Mouse (Mus musculus) lung, adult 2 months (tissue): ENCODE data around the gene Spdya. TPM values are rescaled to one million over a fixed set of nuclear protein-coding genes. Genes with fewer than 3 reads are reported as not detected.
"Not testable (repeated sequence)": the region's sequence is repeated elsewhere in the genome, so short reads cannot be mapped to it uniquely, and the experiment has no call there.

Experiments used
- DNase-seq: peaks from one replicate; pipeline ENCODE4 v3.0.0; 2022
- H3K4me1 ChIP-seq: fragments of 200-500 bp; 2 replicates; pipeline ENCODE4 v1.6.1; 2011; ENCODE audit warnings: low read length; ENCODE audit not compliant: control insufficient read depth, insufficient read depth
- H3K4me3 ChIP-seq: fragments of 200-500 bp; replicated peaks from 2 replicates; pipeline ENCODE3; 2011; ENCODE audit warnings: low read depth, mild to moderate bottlenecking, control low read depth, low read length; ENCODE audit errors: extremely low read depth
- CTCF ChIP-seq: fragments of 200-500 bp; IDR thresholded peaks from 2 replicates; pipeline ENCODE4 v1.5.1; 2011; ENCODE audit warnings: mild to moderate bottlenecking, low read length, control low read depth; ENCODE audit not compliant: insufficient read depth
- POLR2A ChIP-seq: fragments of 200-500 bp; IDR thresholded peaks from 2 replicates; pipeline ENCODE4 v1.6.1; 2011; ENCODE audit warnings: low read depth, mild to moderate bottlenecking, control low read depth, low read length, borderline replicate concordance; ENCODE audit errors: extremely low read depth
- WGBS: fragments of 180-500 bp; shearing (Covaris S2); methylation state at CpG from one replicate; pipeline ENCODE4 v1.1.7; 2018; 5-methylcytosine and 5-hydroxymethylcytosine counted together
- polyA plus RNA-seq: library from polyadenylated mRNA; depleted of rRNA; stranded (reverse); fragments of >200 nt; gene quantifications from 2 replicates; pipeline ENCODE4 v1.2.3, GENCODE M21; 2012; rRNA removed

Spdya gene
- polyA plus RNA-seq, 1 experiment = not detected

- Histone ChIP-seq H3K4me3 (no peak overlapping the region), H3K4me1 (no peaks in the 10 kb centered on the region)
- WGBS = 85% methylated on average over 10 of the region's 10 CpGs
- no peak for TF ChIP-seq POLR2A
- no peak for TF ChIP-seq CTCF
- no peak for DNase-seq
Observed at GRCm38 (mm10) chr17:71631806-71632205, 79.9 kb downstream of the Spdya start.

- 85% methylated on average over 8 of the region's 8 CpGs for WGBS
- no peak for TF ChIP-seq POLR2A
- no peak for TF ChIP-seq CTCF
- no peak for DNase-seq
- H3K4me1 ChIP-seq = no peaks in the 10 kb centered on the region
- H3K4me3 ChIP-seq = no peak overlapping the region
Observed at GRCm38 (mm10) chr17:71633350-71633749, 81.5 kb downstream of the Spdya start.

GRCm38 (mm10) chr17:71636786-71637185, 84.9 kb downstream of the Spdya start:
- 93% methylated on average over 8 of the region's 8 CpGs for WGBS
- DNase-seq = no peak
- H3K4me3 ChIP-seq = no peak overlapping the region
- H3K4me1 ChIP-seq = no peaks in the 10 kb centered on the region
- no peak for TF ChIP-seq POLR2A
- TF ChIP-seq CTCF = no peak

GRCm38 (mm10) chr17:71637750-71638265, 85.9 kb downstream of the Spdya start:
- TF ChIP-seq POLR2A = no peak
- TF ChIP-seq CTCF = no peak
- no peak overlapping the region for H3K4me3 ChIP-seq
- no peak for DNase-seq
- WGBS = 80% methylated on average over 4 of the region's 4 CpGs
- H3K4me1 ChIP-seq = no peaks in the 10 kb centered on the region

GRCm38 (mm10) chr17:71639056-71639455, 87.2 kb downstream of the Spdya start:
- not testable (repeated sequence) for H3K4me1 ChIP-seq, H3K4me3 ChIP-seq, DNase-seq
- WGBS = 65% methylated on average over 5 of the region's 5 CpGs

Other genes with a start within 250 kb of the Spdya start
- gene Emilin2, start 240.1 kb upstream of the Spdya start, polyA plus RNA-seq = 17.3 and 18.7 TPM in 2 replicates
- gene Gm4707, start 92.1 kb upstream of the Spdya start, polyA plus RNA-seq = 0.42 and 0.53 TPM in 2 replicates
- gene Smchd1, start 76.7 kb upstream of the Spdya start, polyA plus RNA-seq = 6.9 and 8.3 TPM in 2 replicates
- gene Ndc80, start 25.2 kb upstream of the Spdya start, polyA plus RNA-seq = 0.12 and 0.14 TPM in 2 replicates
- gene Wdr43, start 63.8 kb downstream of the Spdya start, polyA plus RNA-seq = 5.3 and 8.8 TPM in 2 replicates
- 17.8 and 18.1 TPM in 2 replicates for gene Togaram2, start 121.2 kb downstream of the Spdya start, polyA plus RNA-seq
- 0.02 and 0.03 TPM in 2 replicates for gene Pcare, start 200.8 kb downstream of the Spdya start, polyA plus RNA-seq
- 14.7 and 25.9 TPM in 2 replicates for gene Clip4, start 216.4 kb downstream of the Spdya start, polyA plus RNA-seq